Mouse (Mus musculus) cortical plate, adult 2 months (tissue): ENCODE results near the gene Agtpbp1. TPM values are rescaled to one million over a fixed set of nuclear protein-coding genes. Genes with fewer than 3 reads are reported as not detected.
A peak's percentile ranks its signal among the peaks of the same experiment; 100 is the strongest.

Experiments
- H3K27ac ChIP-seq: fragments of 200-500 bp; 2 replicates; pipeline ENCODE4 v1.5.1; 2012; ENCODE audit warnings: low read length, control low read depth, inconsistent platforms; ENCODE audit not compliant: insufficient read depth
- H3K4me1 ChIP-seq: fragments of 200-500 bp; 2 replicates; pipeline ENCODE4 v1.6.1; 2011; ENCODE audit warnings: low read length; ENCODE audit not compliant: control insufficient read depth, insufficient read depth
- H3K4me3 ChIP-seq: fragments of 200-500 bp; 2 replicates; pipeline ENCODE4 v1.5.1; 2011; ENCODE audit warnings: mild to moderate bottlenecking, low read length, control low read depth; ENCODE audit not compliant: insufficient read depth
- CTCF ChIP-seq: fragments of 200-500 bp; IDR thresholded peaks from 2 replicates; pipeline ENCODE4 v1.5.1; 2011; ENCODE audit warnings: mild to moderate bottlenecking, control low read depth, low read length; ENCODE audit not compliant: insufficient read depth; ENCODE audit errors: extremely low read depth
- POLR2A ChIP-seq: fragments of 200-500 bp; IDR thresholded peaks from 2 replicates; pipeline ENCODE4 v1.6.1; 2011; ENCODE audit warnings: mild to moderate bottlenecking, low read length, control low read depth; ENCODE audit not compliant: insufficient read depth; ENCODE audit errors: extremely low read depth
- polyA plus RNA-seq: library from polyadenylated mRNA; depleted of rRNA; stranded (reverse); fragments of >200 nt; gene quantifications from 2 replicates; pipeline ENCODE4 v1.2.3, GENCODE M21; 2012

Agtpbp1 gene
- polyA plus RNA-seq, 1 experiment = 106 TPM

GRCm38 (mm10) chr13:59585648-59586005, 600 bp upstream of the Agtpbp1 start:
- H3K4me1 ChIP-seq = peaks cover 4% of the 10 kb centered on the region; the same call in 1 of the 2 replicates
- H3K27ac ChIP-seq = no peak overlapping the region
- H3K4me3 ChIP-seq = peak overlapping the region; percentile 71
- TF ChIP-seq CTCF (no peak), POLR2A (no peak)

GRCm38 (mm10) chr13:59584481-59584880, 546 bp downstream of the Agtpbp1 start:
- Histone ChIP-seq H3K4me3 (peak overlapping the region; percentile 71), H3K27ac (peak overlapping the region; percentile 41), H3K4me1 (peaks cover 4% of the 10 kb centered on the region; the same call in 1 of the 2 replicates)
- TF ChIP-seq POLR2A = no peak
- TF ChIP-seq CTCF = no peak

- H3K27ac ChIP-seq = no peak overlapping the region
- no peak overlapping the region for H3K4me3 ChIP-seq
- no peak for TF ChIP-seq CTCF
- no peak for TF ChIP-seq POLR2A
- H3K4me1 ChIP-seq = no peaks in the 10 kb centered on the region
Observed at GRCm38 (mm10) chr13:59580954-59581353, 4.1 kb downstream of the Agtpbp1 start.

- no peak overlapping the region for H3K27ac ChIP-seq
- H3K4me3 ChIP-seq = no peak overlapping the region
- H3K4me1 ChIP-seq = no peaks in the 10 kb centered on the region
- no peak for TF ChIP-seq CTCF
- no peak for TF ChIP-seq POLR2A
Observed at GRCm38 (mm10) chr13:59572549-59572948, 12.5 kb downstream of the Agtpbp1 start.

GRCm38 (mm10) chr13:59571107-59571506, 13.9 kb downstream of the Agtpbp1 start:
- Histone ChIP-seq H3K4me3 (no peak overlapping the region), H3K4me1 (no peaks in the 10 kb centered on the region), H3K27ac (no peak overlapping the region)
- TF ChIP-seq POLR2A = no peak
- no peak for TF ChIP-seq CTCF

- H3K4me1 ChIP-seq = 0 out of 2 replicates have a peak, but pooled peaks cover 2% of the 10 kb centered on the region
- no peak overlapping the region for H3K4me3 ChIP-seq
- TF ChIP-seq CTCF (no peak), POLR2A (peak; percentile 56; the same call in 1 of the 2 replicates)
- H3K27ac ChIP-seq = no peak overlapping the region
Observed at GRCm38 (mm10) chr13:59565945-59566520, 19.0 kb downstream of the Agtpbp1 start.

GRCm38 (mm10) chr13:59564923-59565322, 20.1 kb downstream of the Agtpbp1 start:
- Histone ChIP-seq H3K27ac (no peak overlapping the region), H3K4me3 (no peak overlapping the region), H3K4me1 (0 out of 2 replicates have a peak, but pooled peaks cover 2% of the 10 kb centered on the region)
- TF ChIP-seq POLR2A (no peak), CTCF (no peak)

- no peak overlapping the region for H3K27ac ChIP-seq
- TF ChIP-seq POLR2A (no peak), CTCF (no peak)
- H3K4me3 ChIP-seq = no peak overlapping the region
- H3K4me1 ChIP-seq = 0 out of 2 replicates have a peak, but pooled peaks cover 2% of the 10 kb centered on the region
Observed at GRCm38 (mm10) chr13:59564505-59564904, 20.5 kb downstream of the Agtpbp1 start.

GRCm38 (mm10) chr13:59562471-59562870, 22.6 kb downstream of the Agtpbp1 start:
- TF ChIP-seq POLR2A = no peak
- TF ChIP-seq CTCF = no peak
- no peak overlapping the region for H3K4me3 ChIP-seq
- H3K4me1 ChIP-seq = 0 out of 2 replicates have a peak, but pooled peaks cover 4% of the 10 kb centered on the region
- H3K27ac ChIP-seq = no peak overlapping the region

- TF ChIP-seq CTCF = no peak
- no peak for TF ChIP-seq POLR2A
- Histone ChIP-seq H3K27ac (no peak overlapping the region), H3K4me3 (no peak overlapping the region), H3K4me1 (peaks cover 7% of the 10 kb centered on the region; the same call in 1 of the 2 replicates)
Observed at GRCm38 (mm10) chr13:59558776-59559175, 26.3 kb downstream of the Agtpbp1 start.
